Mouse (Mus musculus): Measurements from ENCODE around the gene Npm3. TPM values are rescaled to one million over a fixed set of nuclear protein-coding genes. Genes with fewer than 3 reads are reported as not detected.

The Npm3 gene
- 13.5 TPM for polyA plus RNA-seq (2014; fragmentation: Illumina TruSeq; extraction: RNeasy Lipid Tissue Mini Kit (QIAGEN cat#74804); ENCODE audit: low read depth, low replicate concordance)

DNA sequence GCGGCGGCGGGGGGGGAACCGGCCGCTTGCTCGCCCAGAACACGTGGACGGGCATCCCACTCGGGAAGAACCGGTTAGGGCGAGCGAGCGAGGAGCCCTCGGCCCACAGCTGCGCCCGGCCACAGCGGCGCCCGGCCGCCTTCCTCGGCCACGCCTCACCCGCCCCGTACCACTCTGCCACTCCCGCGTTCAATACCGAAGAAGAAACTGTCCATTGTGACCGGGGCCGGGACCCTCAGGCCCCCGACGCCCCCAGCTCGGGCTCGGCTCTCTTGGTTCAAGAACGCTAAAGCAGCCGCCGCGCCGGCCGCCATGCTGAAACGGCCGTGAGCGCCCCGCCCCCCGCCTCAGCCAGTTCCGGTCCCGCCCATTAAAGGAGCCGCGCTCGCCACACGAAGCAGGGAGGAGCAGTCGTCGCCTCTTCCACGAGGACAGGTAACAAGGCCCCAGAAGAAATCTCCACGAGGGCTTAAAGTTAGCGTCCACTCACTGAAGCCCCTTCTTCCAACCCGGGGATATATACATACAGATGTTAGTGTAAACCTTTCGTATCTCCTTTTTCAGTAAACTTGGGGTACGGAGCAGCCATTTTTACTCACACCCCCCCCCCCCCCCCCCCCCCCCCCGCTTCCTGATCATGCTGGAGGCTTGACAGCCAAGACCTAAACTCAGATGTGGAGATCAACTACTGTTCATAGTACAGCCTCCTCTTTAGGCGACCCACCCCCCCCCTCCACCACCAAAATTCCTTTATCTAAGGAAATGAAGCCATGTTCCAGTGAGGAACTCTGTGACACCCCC, at the start of gene Npm3:
Gene Npm3 (minus strand): TSS at position 349 of the 801 bp plus-strand sequence.

DNA sequence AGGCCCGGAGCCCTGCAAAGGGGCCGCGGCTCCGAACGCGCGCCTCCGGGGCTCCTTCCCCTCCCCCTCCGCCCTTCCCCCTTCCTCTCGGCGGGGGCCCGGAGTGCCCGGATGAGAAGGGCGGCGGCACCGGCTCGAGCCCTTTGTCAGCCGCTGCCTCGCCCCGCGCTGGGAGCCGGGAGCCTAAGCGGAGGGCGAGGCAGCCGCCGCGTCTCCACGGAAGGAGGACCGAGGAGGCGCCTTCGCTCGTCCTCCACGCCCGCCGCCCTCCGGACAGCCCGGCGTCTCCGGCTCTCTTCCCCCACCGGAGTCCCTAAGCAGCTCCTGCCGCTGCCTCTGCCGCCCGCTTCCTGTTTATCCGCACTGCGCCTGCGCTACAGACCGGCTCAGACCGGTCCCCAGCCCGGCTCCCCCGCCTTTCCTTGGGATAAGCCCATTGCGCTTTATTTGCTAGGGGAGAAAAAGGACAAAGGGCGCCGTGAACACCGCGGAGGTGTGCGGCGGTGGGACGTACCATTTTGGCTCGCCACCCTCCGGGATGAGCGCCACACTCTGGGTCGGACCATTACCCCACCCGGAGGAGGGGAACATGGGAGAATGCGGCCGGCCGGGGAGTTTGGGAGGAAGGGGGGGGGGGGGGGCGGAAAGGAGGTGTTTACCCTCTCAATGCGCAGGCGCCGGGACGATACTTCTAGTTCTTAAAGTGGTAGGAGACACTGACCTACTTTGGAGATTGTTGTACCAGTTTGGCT, 34.0 kb upstream of the Npm3 start, which contains the start of gene Mgea5:
Gene Mgea5 (minus strand): TSS at position 657 of the 752 bp plus-strand sequence.

DNA sequence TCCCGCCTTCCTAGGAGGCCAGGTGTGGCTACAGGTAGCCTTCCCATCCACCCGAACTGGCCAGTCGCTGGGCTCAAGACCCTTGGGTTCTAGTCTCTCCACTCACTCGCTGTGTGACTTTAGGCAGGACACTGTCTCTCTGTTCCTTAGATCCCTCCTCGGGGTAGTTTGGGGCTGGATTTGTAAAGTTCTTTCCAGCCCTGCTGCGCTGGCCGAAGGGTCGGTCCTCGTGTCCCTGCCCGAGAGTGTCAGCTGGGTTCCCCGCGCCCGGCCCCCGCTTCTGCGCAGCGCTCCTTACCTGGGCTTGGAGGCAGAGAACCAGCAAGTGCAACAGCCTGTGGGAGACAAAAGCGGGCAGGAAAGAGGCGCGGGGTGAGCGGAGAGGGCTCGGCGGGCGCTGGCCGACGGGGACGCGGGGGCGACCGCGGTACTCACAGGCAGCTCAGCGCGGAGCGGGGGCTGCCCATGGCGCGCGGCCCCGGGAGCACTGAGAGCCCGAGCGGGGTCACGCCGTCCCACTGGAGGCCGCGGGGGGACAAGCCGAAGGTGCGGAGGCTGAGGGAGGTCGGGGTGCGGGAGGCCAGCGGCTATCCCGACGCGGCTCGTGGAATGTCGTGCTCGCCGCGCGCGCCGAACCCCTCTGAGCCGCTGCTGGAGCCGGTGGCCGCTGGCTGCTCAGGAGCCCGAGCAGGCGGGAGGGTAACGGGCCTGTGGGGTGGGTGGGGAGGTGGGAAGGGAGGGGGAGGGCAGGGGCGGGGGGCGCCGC, 7.0 kb downstream of the Npm3 start, which contains the start of gene Fgf8:
Gene Fgf8 (minus strand): TSS at position 698 of the 766 bp plus-strand sequence.

Other genes starting within 250 kb of the Npm3 start
- not detected for gene Poll, start 189.1 kb downstream of the Npm3 start, polyA plus RNA-seq (2014; fragmentation: Illumina TruSeq; extraction: RNeasy Lipid Tissue Mini Kit (QIAGEN cat#74804); ENCODE audit: low read depth, low replicate concordance)
- 6.3 TPM for gene Gm17018, start 189.0 kb downstream of the Npm3 start, polyA plus RNA-seq (2014; fragmentation: Illumina TruSeq; extraction: RNeasy Lipid Tissue Mini Kit (QIAGEN cat#74804); ENCODE audit: low read depth, low replicate concordance)
- gene Fbxw4, start 89.3 kb downstream of the Npm3 start, polyA plus RNA-seq (2014; fragmentation: Illumina TruSeq; extraction: RNeasy Lipid Tissue Mini Kit (QIAGEN cat#74804); ENCODE audit: low read depth, low replicate concordance) = 0.65 TPM
- gene Fgf8, start 6.7 kb downstream of the Npm3 start, polyA plus RNA-seq (2014; fragmentation: Illumina TruSeq; extraction: RNeasy Lipid Tissue Mini Kit (QIAGEN cat#74804); ENCODE audit: low read depth, low replicate concordance) = not detected
- 118 TPM for gene Mgea5, start 34.2 kb upstream of the Npm3 start, polyA plus RNA-seq (2014; fragmentation: Illumina TruSeq; extraction: RNeasy Lipid Tissue Mini Kit (QIAGEN cat#74804); ENCODE audit: low read depth, low replicate concordance)
- gene Kcnip2, start 66.5 kb upstream of the Npm3 start, polyA plus RNA-seq (2014; fragmentation: Illumina TruSeq; extraction: RNeasy Lipid Tissue Mini Kit (QIAGEN cat#74804); ENCODE audit: low read depth, low replicate concordance) = 10.1 TPM
- 17.1 TPM for gene Armh3, start 248.9 kb upstream of the Npm3 start, polyA plus RNA-seq (2014; fragmentation: Illumina TruSeq; extraction: RNeasy Lipid Tissue Mini Kit (QIAGEN cat#74804); ENCODE audit: low read depth, low replicate concordance)